Mouse (Mus musculus) heart, postnatal 0 days (tissue): ENCODE data around the gene Ptprf. TPM values are rescaled to one million over a fixed set of nuclear protein-coding genes. Genes with fewer than 3 reads are reported as not detected.

ENCODE experiments used
- ATAC-seq: fragments of 200-750 bp; cut with Nextera tagmentation; 2 replicates; pipeline ENCODE4 v1.8.0; 2017; ENCODE audit warnings: low read depth, moderate number of reproducible peaks, moderate library complexity; ENCODE audit not compliant: insufficient read depth
- DNase-seq: peaks from one replicate; pipeline ENCODE4 v3.0.0-alpha.2; 2016; ENCODE audit warnings: low spot score
- H3K27ac ChIP-seq: fragments of 300-500 bp; sonication (generic); 2 replicates; pipeline ENCODE4 v1.5.1; 2014; ENCODE audit warnings: low read depth, mild to moderate bottlenecking
- H3K27me3 ChIP-seq: fragments of 300-500 bp; sonication (generic); 2 replicates; pipeline ENCODE4 v1.6.1; 2014; ENCODE audit warnings: low read length, mixed read lengths; ENCODE audit not compliant: control insufficient read depth, insufficient read depth
- H3K36me3 ChIP-seq: fragments of 300-500 bp; sonication (generic); replicated peaks from 2 replicates; pipeline ENCODE4 v1.6.1; 2014; ENCODE audit warnings: low read length, mixed read lengths; ENCODE audit not compliant: control insufficient read depth, insufficient read depth
- H3K4me1 ChIP-seq: fragments of 300-500 bp; sonication (generic); 2 replicates; pipeline ENCODE4 v1.6.1; 2014; ENCODE audit warnings: antibody characterized with exemption; ENCODE audit not compliant: control insufficient read depth, insufficient read depth
- H3K4me2 ChIP-seq: fragments of 300-500 bp; sonication (generic); 2 replicates; pipeline ENCODE4 v1.6.1; 2014; ENCODE audit warnings: low read depth, mild to moderate bottlenecking, low read length, moderate library complexity
- H3K4me3 ChIP-seq: fragments of 300-500 bp; sonication (generic); 2 replicates; pipeline ENCODE4 v1.5.1; 2014; ENCODE audit warnings: low read depth, low read length
- H3K9ac ChIP-seq: fragments of 300-500 bp; sonication (generic); replicated peaks from 2 replicates; pipeline ENCODE4 v1.6.1; 2014; ENCODE audit warnings: low read depth, low read length, mixed read lengths
- H3K9me3 ChIP-seq: fragments of 300-500 bp; sonication (generic); replicated peaks from 2 replicates; pipeline ENCODE4 v1.6.1; 2016; ENCODE audit warnings: low read length; ENCODE audit not compliant: control insufficient read depth
- CTCF ChIP-seq: IDR thresholded peaks from 2 replicates; pipeline ENCODE4 v1.5.1; 2016; ENCODE audit warnings: antibody characterized with exemption, control low read depth, low read depth
- EP300 ChIP-seq: IDR thresholded peaks from 2 replicates; pipeline ENCODE4 v1.6.1; 2016; ENCODE audit warnings: antibody characterized with exemption, low read depth
- WGBS: fragments of 180-500 bp; shearing (Covaris S2); extraction: QIAGEN DNeasy Blood & Tissue Kit; methylation state at CpG from one replicate; pipeline ENCODE4 v1.1.7; 2014; 5-methylcytosine and 5-hydroxymethylcytosine counted together
- polyA plus RNA-seq: library from polyadenylated mRNA; unstranded; fragments of >200 nt; fragmentation: Nextera tagmentation; extraction: Ambion mirVana; gene quantifications from 2 replicates; pipeline ENCODE4 v1.2.1, GENCODE M21; 2015
- total RNA-seq: library from RNA; depleted of rRNA; stranded (reverse); fragments of >200 nt; gene quantifications from 2 replicates; pipeline ENCODE4 v1.2.3, GENCODE M21; 2014; ENCODE audit warnings: low replicate concordance

Gene Ptprf
- total and polyA plus RNA-seq, 2 experiments from 2014 or later = 5.9 to 33.7 TPM

DNA sequence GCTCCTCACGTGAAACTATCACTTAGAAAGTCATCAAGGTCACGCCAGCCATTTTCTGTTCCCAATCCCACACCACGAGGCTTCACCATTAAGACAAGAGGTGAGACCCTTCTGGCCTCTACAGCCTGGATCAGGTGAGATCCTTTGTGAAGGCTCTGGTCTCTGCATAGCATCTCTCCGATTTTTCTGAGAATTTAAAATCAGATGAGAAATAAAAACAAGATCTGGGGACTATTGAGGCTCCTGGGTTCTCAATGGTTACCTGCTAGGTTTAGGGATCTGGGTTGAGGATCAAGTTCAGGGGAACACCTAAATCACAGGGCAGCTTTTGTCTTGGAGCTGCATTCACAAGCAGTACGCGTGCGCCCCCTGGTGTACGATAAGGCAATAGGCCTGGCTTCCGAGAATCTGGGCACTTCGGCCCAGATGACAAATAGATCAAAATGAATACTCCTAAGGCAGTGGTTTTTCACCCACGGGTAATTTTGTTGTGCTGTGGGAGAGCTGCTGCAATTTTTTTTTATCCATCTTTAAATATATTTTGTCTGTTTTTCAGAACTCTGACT is 1.6 kb upstream of the Ptprf start:
- no peak overlapping the region for H3K4me3 ChIP-seq
- H3K4me2 ChIP-seq = no peak overlapping the region
- H3K27me3 ChIP-seq = peaks cover 10% of the 10 kb centered on the region; the same call in 1 of the 2 replicates
- 8% methylated on average over 11 of the region's 11 CpGs for WGBS
- no peaks in the 10 kb centered on the region for H3K9me3 ChIP-seq
- H3K9ac ChIP-seq = no peak overlapping the region
- H3K36me3 ChIP-seq = no peaks in the 10 kb centered on the region
- H3K27ac ChIP-seq = no peak overlapping the region
- peaks cover 7% of the 10 kb centered on the region; the same call in 1 of the 2 replicates for H3K4me1 ChIP-seq
- DNase-seq = peak; percentile 68
- TF ChIP-seq EP300 = no peak
- TF ChIP-seq CTCF = peak; percentile 95
- ATAC-seq = no peak

DNA sequence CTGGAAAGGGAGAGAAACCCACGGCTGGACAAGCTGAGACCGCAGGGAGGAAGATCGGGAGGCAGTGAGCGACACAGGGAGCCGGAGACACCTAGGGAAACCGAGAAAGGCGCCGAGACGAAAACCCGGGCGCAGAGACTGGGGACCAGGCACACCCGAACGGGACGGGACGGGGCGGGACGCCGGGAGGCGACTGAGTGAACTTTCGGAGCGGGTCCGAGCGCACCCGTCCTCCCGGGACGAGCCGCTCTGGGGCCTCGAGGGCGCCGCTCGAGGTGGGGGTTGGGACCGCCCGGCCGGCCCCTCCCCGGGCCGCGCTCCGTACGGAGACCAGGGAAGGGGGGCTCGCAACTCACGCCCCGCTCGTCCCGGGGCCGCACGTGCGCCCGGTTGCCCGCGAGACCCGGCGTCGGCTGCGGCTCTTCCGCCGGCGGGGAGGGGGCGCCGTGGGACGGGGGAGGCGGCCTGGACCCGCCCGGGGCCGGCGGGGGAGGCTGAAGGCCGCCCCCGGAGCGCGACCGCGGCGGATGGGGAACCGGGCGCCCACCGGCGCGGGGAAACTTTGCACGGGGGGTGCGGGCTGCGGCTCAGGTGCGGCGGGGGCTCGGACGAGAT is 682 bp downstream of the Ptprf start:
- peak overlapping the region; percentile 77 for H3K4me3 ChIP-seq
- H3K4me2 ChIP-seq = peak overlapping the region; percentile 98
- WGBS = under 1% methylated on average over 58 of the region's 84 CpGs
- H3K4me1 ChIP-seq = peaks cover 6% of the 10 kb centered on the region; the same call in 1 of the 2 replicates
- peak overlapping the region; percentile 62 for H3K27ac ChIP-seq
- H3K9ac ChIP-seq = peak overlapping the region; percentile 79
- H3K36me3 ChIP-seq = no peaks in the 10 kb centered on the region
- H3K27me3 ChIP-seq = 0 out of 2 replicates have a peak, but pooled peaks cover 4% of the 10 kb centered on the region
- DNase-seq (no peak), ATAC-seq (peak; percentile 57)
- H3K9me3 ChIP-seq = no peaks in the 10 kb centered on the region
- TF ChIP-seq EP300 (no peak), CTCF (no peak)

DNA sequence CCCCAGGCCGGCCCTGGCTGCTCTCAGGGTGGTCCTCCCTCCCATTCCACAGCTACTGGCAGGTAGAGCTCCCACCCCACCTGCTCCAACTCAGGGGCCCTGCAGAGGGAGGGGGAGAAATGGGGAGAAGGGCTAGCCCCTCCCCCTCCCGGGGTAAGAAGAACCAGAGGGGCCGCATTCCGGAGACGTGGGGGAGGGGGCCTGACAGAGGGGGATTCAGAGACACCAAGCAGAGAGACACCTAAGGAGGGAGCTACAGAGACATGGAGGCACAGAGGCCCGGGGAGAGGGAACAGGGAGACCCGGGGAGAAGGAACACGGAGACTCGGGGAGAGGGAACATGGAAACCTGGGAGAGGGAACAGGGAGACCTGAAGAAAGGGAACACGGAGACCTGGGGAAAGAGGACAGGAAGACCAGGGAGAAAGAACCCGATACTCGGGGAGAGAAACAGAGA is 1.2 kb downstream of the Ptprf start:
- H3K27me3 ChIP-seq = 0 out of 2 replicates have a peak, but pooled peaks cover 4% of the 10 kb centered on the region
- H3K9me3 ChIP-seq = no peaks in the 10 kb centered on the region
- H3K27ac ChIP-seq = peak overlapping the region; percentile 62; the same call in 1 of the 2 replicates
- H3K4me2 ChIP-seq = peak overlapping the region; percentile 98
- H3K4me3 ChIP-seq = peak overlapping the region; percentile 77
- DNase-seq = no peak
- TF ChIP-seq EP300 (no peak), CTCF (no peak)
- no peak for ATAC-seq
- 12% methylated on average over 12 of the region's 12 CpGs for WGBS
- peak overlapping the region; percentile 79 for H3K9ac ChIP-seq
- no peaks in the 10 kb centered on the region for H3K36me3 ChIP-seq
- peaks cover 7% of the 10 kb centered on the region; the same call in 1 of the 2 replicates for H3K4me1 ChIP-seq

DNA sequence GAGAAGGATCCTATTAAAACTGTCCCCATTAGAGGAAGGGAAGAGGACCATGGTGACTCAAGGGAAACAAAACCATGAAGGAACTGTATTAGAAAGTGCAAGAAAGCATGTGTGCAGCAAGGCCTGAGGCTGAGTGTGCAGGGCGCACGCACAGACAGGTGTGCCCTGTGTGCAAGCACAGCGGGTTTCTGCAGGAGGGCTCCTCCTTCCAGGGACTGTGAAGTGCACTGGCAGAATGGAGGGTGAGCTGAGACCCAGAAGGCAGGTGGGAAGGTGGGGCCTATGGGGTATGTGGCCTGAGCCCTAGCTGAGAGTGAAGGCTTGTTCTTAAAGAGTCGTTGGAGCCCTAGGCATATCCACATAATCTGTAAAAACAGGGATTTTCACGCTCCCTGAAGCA is 1.9 kb downstream of the Ptprf start:
- DNase-seq (no peak), ATAC-seq (no peak)
- no peaks in the 10 kb centered on the region for H3K36me3 ChIP-seq
- peak overlapping the region; percentile 98 for H3K4me2 ChIP-seq
- H3K4me1 ChIP-seq = peaks cover 9% of the 10 kb centered on the region; the same call in 1 of the 2 replicates
- TF ChIP-seq EP300 (no peak), CTCF (no peak)
- 0 out of 2 replicates have a peak, but pooled peaks cover 4% of the 10 kb centered on the region for H3K27me3 ChIP-seq
- no peak overlapping the region for H3K9ac ChIP-seq
- peak overlapping the region; percentile 24; the same call in 1 of the 2 replicates for H3K27ac ChIP-seq
- 73% methylated on average over 5 of the region's 5 CpGs for WGBS
- peak overlapping the region; percentile 77; the same call in 1 of the 2 replicates for H3K4me3 ChIP-seq
- H3K9me3 ChIP-seq = no peaks in the 10 kb centered on the region

DNA sequence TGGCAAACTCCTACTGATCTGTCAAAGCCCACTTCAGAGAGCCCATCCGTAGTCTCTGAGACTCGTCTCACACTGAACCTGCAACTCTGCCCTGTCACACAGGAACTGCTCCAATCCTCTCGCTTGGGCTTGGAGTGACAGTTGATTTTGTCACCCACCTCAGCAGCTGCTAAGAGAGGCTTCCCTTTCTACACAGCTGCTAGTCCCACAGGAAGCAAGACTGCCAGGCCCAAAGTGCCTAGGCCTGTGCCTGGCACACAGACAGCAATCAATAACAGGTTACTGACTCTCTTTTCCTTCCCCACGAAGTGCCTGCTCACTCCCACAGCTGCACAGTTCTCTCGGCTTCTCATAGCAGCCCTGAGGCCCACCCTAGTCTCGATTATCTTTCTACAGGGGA is 2.7 kb downstream of the Ptprf start:
- Histone ChIP-seq H3K27ac (no peak overlapping the region), H3K27me3 (no peaks in the 10 kb centered on the region), H3K4me3 (no peak overlapping the region), H3K36me3 (no peaks in the 10 kb centered on the region), H3K9me3 (no peaks in the 10 kb centered on the region), H3K9ac (no peak overlapping the region), H3K4me1 (peaks cover 9% of the 10 kb centered on the region; the same call in 1 of the 2 replicates), H3K4me2 (no peak overlapping the region)
- ATAC-seq (no peak), DNase-seq (no peak)
- no peak for TF ChIP-seq CTCF
- TF ChIP-seq EP300 = no peak
- 75% methylated on average over 6 of the region's 6 CpGs for WGBS
